Mouse (Mus musculus): ENCODE measurements around the gene Hoxa11.

Gene Hoxa11

DNA sequence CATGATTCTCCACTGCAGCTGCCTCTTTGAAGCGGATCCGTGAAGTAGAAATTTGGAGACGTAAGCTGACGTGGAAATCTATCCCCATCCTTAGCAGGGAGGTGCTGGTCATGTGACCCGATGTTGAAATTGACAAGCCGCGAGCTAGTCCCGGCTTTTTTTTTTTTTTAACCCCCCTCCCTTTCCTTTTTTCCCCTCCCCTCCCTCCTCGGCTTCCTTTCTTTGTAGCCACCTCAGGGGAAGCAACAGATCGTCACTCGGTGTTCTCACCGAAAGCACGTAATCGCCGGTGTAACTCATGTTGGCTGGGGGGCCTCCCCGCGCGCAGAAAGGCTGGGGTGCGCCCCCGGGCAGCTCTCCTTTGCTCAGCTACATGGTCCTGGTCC is at the start of gene Hoxa11:
Hoxa11 (minus strand) TSS at position 54 of the 386 bp plus-strand sequence.
- no peak for DNase-seq (ENCODE audit: low spot score in 2 of 2)

DNA sequence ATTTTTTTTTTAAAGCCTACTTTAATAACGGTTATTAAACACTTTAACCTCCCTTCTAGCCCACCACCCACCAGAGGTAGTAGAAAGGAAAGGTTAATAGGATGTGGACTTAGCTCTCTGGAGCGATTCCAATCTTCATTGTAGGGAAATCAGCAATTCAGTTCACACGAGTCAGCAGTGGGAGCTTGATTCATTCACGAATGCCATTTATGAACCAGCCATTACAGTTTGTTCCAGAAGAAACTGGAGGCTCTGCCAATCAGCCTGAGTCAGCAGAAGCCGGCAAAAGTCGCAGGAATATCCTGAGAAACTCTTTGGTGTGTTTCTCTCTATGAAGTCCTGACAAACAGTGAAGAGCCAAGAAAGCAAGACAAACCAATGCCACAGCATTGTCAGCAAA is 49.0 kb upstream of the Hoxa11 start:
- no peak for DNase-seq (ENCODE audit: low spot score in 2 of 2)

DNA sequence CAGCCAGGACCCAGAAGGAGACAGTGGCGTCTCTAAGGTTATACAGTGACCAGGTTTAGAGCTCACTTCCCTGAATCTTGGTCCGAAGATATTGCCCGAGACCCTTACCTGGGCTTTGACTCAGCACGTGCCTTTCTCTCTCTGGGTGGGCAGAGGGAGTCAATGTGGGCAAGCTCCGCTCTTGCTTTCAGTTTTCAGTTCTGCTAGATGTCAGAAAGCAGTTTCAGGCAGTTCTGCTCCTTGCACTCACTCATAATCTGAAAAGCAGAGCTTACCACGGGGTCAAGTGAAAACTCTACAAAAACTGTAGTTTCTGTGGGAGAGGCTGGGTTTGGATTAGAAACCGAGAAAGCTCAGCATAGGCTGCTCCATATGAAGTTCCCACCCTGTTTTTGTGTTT is 46.7 kb upstream of the Hoxa11 start:
- no peak for DNase-seq (ENCODE audit: low spot score in 2 of 2)

DNA sequence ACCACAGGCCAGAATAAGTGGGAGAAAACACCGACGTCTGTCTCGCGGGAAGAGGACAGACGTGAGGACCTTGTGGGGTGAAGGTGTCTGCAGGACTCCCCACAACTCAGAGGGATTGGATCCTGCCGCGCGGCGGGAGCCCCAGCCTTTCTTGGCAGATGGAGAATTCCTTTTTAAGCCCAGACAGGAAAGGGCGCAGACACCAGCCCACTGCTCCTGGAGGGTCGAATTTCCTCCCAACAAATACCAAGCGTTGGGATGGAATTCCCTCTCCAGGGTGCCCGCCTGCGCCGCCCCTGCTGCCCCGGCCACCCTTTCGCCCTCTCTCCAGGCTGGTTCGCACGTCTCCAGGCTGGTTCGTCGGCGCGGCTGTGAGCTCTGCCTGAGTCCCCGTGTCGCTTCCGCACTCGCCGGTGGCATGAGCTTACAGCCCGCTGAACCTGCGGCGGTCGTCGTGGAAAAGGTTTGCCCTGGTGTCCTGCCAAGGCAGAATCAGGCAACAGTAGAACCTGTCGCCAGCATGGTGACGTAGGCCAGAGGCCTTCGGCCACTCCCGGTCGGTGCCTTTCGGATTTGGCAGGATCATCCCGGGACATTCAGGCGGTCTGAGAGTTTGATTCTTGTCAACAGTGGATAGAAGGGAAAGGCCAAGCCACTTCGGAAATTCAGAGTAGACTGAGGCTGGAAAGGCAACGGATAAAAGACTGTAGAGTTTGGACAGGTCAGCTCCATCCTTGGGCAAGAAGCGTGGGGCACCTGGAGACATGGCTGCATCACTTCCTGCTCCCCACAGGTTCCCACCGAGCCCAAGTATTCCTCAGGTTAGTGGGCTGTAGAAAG is 45.6 kb upstream of the Hoxa11 start:
- DNase-seq (ENCODE audit: low spot score in 2 of 2), result no peak

DNA sequence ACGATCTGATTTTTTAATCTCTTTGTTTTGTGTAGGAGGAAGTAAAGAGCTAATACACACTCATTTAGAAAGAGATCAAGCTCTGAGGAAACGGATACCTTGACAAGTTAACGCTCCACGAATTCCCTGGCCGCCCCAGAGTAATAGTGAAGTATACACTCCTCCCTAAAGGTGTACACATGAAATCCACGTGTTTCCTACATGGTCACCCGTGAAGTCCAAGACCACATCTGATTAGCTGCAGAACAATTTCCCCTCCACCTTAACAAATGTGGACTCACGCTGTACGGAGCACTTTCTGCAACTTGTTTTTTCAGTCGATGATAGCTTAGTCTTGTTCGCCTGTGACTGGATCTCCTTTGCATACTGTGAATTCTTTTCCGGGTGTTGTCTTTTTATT is 44.6 kb upstream of the Hoxa11 start:
- DNase-seq (ENCODE audit: low spot score in 2 of 2), result no peak

DNA sequence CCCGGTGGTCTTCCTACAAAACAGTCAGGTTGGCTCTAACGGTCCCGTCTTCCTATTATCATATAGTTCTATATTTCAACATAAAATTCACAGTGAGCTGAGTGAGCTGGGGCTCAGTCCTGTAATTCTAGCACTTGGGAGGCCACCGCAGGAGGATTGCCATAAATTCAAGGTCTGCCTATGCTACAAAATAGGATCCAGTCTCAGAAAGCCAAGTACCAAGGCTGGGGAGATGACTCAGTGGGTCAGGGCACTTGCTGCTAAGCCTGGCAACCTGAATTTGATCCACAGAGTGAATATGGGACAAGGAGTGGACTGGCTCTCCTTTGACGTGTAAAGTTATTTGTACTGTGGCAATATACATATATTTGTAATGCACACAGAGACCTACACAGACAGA is 38.3 kb upstream of the Hoxa11 start:
- DNase-seq (ENCODE audit: low spot score in 2 of 2), result no peak

DNA sequence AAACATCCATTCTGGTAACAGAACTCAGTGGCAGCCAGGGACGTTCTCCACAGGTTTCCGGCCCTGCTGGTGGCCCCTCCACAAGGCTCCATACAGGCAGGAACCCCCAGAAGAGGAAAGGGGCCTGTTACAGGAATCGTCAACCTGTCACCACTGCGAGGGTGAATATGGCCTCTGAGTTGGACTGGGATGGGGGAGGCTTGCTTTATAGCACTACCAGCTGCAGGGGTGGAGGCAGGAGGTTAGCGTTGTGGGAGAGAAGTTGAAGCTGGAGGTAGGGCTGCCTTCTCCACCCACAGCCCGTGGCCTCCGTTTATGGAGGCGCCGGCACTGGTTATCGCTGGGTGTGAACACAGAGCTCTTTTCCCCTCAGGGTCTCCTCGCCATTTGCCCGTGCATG is 35.5 kb upstream of the Hoxa11 start:
- no peak for DNase-seq (ENCODE audit: low spot score in 2 of 2)

DNA sequence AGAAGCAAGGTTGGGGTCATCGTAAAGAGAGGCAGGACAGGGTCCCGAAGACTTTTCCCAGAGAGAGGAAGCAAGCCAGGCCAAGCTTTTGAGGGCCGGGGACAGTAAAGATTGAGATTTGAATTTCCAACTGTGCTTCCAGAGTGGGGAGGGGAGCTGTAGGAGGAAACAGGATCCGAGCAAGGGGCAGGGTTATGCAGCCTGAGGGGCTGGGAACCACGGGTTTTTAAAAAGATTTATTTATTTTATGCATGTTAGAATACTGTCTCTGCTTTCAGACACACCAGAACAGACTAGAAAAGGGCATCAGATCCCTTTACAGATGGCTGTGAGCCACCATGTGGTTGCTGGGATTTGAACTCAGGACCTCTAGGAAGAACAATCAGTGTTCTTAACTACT is 31.3 kb upstream of the Hoxa11 start:
- DNase-seq (ENCODE audit: low spot score in 2 of 2), result no peak

DNA sequence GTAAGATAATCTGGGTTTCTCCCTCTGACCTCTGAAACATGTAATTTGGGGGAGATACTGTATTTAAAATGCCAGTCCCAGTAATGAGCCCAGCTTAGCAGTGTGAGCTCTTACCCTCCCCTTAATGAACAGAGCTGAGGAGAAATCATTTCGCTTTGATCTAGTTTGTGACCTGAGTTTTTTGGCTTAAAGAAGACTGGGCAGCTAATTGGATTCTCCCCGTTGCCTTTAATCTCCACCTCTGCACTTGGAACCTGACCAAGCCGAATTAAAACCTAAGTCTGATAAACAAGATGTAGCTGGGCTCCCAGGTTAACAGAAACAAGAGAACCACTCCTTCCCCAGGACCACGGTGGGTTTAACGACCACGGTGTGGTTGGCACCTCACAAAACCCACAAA is 30.8 kb upstream of the Hoxa11 start:
- no peak for DNase-seq (ENCODE audit: low spot score in 2 of 2)

DNA sequence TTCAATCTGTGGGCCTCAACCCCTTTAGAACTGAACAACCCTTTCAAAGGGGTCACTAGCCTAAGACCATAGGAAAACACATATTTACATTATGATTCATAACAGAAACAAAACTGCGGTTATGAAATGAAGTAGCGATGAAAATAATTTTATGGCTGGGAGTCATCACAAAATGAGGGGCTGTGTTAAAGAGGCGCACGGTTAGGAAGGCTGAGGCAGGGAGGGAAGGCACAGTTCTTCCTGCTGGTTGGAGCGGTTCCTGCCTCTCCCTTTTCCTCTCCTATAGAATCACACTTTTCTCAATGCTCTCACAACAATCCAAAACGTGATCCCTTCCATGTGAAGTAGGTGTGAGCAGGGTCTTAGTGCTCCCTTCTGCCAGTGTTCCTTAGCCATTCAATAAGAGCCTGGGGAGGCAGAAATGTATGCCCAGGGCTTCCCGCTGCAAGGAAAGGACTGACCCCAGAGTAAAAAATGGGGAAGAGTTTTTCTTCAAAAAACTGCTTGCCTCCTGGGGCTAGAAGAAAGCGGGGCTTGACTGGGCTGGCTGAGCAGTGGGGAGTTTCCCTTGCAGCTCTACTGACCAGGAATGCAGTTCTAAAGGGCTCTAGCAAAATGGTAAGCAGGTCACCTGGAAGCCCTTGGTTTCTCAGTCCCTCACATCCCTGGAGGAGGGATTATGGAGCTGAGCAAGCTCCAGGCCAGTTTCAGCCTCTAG is 30.1 kb upstream of the Hoxa11 start:
- DNase-seq (ENCODE audit: low spot score in 2 of 2), result no peak

DNA sequence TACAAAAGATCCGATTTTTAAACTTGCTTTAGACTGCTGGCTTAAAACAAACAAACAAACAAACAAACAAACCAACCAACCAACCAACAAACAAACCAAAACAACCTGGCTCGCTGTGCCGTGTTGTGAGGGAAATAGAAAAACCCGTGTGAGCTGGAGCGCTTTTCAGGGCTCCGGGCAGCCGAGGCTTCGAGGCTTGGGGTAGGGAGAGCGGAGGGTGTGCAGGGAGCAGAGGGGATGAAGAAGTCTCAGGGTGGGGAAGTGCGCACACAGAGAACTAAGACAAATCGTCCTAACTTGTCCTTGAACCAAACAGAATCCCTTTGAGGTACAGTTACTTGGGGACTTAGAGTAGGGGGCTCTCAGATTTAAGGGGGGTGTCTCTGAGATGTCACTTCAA is 29.0 kb upstream of the Hoxa11 start:
- DNase-seq (ENCODE audit: low spot score in 2 of 2), result no peak

DNA sequence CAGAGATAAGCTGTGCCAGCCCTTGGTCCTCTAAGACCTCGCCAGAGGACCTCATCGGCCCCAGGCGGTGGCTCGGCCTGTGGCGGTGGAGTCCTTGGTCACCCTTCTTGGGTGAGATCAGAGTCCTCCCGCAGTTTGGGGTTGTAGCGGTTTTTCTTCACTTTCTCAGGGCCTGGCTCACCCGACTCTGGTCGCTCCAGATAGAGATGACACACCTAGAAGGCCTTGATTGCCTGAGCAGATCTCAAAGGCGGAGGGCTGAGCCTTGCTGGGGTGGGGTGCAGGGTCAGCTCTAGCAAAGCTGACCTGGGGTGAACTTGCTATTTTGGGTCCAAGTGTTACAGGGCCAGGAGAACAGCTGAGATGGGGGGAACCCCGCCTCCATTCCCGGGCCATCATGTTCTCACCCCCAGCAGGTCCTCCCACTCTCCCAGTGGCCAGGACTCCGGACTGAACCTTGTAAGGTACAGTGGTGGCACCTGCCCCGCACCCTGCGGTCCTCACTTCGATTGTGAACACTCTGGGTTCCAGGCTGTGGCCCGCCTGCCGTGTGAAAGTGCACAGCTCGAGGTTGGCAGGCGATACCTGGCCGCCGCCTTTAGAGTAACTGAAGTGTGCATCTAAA is 28.2 kb upstream of the Hoxa11 start:
- DNase-seq (ENCODE audit: low spot score in 2 of 2), result no peak

DNA sequence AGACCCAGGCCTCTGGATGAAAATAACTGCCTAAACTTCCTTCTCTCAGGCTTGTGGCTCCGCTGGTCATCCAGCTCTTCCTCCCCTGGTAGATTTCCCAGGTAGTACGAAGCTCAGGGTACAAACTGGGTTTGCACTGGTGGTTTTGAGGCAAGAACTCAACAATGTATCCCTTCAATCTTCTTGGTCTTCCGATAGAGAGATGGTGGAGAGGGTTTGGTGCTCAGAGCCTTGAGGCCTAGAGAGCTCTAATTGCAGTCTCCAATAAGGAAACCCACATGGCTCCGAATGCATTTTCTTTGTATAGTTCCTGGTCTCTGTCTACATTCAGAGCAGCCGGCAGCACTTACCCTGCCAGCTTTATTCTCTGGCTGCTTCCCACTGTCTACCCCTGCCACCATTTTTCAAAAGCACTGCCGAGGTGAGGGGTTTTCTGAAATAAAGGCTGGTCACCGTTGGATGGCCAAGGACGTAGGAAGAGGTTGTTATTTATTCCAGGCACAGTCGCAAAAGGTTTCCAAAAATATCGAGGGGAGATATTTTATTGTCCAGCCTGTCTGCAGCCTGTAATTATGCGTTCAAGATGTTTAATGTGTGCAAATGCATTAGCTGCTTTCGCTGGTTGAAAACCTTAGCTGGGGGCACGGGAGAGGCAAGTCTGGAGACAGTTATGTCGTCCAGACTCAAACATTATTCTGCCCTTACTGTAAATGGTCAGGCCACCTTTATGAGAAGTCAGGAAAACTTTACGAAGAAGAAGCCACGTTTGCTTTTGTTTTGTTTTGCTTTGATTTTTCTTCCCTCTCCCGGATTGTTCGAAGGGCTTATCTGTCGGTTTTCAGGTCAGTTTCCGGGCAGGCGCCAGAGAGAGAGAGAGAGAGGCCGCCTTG is 27.4 kb upstream of the Hoxa11 start:
- DNase-seq (ENCODE audit: low spot score in 2 of 2), result no peak

DNA sequence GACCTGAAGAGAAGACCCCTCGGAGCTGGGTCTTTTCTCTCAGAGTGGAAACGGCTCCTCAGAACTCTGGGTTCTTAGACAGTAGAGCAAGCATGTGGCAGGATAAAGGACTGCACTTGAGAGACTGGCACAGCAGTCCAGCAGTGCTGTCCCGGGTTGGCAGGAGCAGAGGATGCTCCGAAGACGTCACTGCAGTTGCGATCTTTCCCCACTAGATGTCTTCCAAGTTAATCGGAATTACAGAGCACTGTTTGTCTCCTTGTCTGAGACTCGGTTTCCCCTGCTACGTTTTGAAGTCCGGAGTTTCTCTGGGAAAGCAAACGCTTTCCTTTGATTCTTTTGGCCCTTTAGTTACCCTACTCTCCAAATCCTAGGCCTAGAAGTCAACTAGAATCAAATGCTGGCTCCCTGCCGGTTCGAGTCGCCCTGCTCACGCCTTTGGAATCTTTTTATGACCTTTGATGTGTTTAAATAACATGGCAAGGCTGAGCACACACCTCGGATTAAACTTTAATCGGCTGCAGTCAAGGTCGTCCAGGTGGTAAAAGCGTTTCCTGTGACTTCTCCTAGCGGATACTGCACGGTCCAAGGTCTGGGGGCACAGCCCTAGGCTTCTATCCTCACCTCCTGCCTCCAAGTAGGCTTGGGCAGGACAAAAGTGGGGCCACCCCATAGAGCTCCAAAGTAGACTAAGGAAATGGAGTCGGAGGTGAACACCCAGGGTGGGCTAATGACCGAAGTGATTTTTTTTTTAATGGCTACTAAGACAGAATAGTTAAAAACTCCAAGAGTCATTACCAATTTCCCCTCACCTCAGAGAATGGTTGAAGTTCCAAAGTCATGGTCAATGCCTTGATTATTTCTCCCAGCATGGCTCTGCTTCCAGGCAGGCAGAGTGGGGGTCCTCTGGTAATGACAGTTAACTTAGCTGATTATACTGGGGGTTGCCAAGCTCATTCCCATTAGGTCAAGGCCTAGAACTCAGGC is 25.2 kb upstream of the Hoxa11 start:
- peak in 1 of 2 experiments; percentile 63 for DNase-seq (ENCODE audit: low spot score in 2 of 2)

DNA sequence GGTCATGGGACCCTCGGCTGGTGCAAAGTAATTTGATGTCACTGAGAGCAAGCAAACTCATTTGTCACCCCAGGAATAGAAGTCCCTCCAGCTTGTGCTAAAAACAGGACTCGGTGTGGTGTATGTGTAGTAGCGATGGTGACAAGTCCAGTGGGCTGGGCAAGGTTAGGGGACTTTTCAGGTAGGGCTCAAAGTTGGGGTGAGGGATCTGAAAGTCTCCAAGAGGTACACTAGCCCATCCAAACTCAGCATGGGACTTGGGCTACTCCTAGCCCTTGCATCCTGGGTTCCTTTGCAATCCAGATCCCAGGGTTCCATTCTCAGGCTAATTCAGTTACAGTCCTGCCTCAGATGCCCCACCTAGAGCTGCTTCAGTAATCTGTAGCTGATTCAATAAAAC is 23.1 kb upstream of the Hoxa11 start:
- DNase-seq (ENCODE audit: low spot score in 2 of 2), result no peak

DNA sequence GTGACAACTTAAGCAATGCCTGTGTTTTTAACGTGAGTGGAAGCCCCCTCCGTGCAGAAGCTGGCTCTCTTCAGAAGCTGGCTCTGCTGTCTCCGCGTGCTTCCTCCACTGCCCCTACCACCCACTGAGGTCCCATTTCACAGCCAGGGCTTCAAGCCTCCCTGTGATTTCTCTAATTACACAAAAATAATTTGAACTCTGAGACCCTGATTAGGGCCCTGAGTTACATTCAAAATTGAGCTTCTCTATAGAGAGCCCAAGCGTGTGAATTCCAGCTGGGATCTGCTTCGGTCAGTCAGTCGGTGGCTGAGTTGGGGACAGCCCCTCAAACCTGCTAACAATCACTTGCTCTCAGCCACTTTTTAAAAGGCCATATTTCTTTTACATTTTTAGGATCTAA is 22.7 kb upstream of the Hoxa11 start:
- DNase-seq (ENCODE audit: low spot score in 2 of 2), result no peak

DNA sequence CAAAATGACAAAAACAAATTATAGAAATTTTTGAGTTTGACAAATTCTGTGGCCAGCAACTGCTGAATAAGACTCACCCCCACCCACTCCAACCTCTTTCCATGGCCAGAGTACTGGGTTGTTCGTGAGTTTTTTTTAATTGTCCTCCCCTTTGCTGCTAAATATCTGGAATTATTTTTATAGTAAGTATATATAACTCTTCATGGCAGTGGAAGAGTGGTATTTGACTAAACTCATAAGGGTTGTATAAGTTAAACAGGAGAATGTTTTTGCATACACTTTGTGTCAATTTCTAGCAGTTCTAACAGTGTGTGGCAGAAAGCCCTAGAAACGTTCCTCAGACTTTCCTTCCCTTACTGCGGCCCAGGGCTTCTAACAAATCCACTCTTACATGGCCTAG is 22.1 kb upstream of the Hoxa11 start:
- DNase-seq (ENCODE audit: low spot score in 2 of 2), result no peak

DNA sequence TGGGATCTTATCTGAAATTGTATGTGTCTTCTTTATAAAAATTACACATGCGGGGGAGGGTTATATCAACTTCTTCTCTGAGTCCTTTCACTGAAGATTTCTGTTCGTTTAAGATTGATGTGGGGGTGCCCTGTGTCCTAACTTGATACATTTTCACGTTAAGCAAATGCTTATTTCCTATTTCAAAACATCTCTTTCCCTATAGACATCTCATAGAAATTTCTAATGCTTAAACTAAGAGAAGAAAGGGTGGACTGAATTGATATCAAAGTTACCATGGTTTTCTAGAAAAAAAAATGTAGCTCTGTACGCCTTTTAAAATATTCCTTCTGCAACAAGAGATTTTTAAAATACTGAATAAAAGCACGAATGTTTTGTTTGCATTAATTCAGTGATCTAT is 21.6 kb upstream of the Hoxa11 start:
- DNase-seq (ENCODE audit: low spot score in 2 of 2), result no peak

DNA sequence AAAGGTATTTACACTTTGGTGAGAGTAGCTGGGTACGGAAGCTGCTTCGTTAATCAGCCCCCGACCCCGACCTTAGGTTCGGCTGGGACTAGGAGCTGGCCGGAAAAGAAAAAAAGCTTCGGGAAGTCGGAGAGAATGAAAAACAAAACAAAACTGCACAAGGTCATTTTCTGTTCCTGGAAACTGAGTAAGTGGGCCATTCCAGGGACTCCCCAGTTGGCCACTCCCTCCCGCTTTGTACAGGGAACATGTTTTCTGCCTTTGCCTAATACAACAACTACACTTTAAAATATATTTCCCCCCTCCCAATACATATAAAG is 21.0 kb upstream of the Hoxa11 start:
- no peak for DNase-seq (ENCODE audit: low spot score in 2 of 2)

DNA sequence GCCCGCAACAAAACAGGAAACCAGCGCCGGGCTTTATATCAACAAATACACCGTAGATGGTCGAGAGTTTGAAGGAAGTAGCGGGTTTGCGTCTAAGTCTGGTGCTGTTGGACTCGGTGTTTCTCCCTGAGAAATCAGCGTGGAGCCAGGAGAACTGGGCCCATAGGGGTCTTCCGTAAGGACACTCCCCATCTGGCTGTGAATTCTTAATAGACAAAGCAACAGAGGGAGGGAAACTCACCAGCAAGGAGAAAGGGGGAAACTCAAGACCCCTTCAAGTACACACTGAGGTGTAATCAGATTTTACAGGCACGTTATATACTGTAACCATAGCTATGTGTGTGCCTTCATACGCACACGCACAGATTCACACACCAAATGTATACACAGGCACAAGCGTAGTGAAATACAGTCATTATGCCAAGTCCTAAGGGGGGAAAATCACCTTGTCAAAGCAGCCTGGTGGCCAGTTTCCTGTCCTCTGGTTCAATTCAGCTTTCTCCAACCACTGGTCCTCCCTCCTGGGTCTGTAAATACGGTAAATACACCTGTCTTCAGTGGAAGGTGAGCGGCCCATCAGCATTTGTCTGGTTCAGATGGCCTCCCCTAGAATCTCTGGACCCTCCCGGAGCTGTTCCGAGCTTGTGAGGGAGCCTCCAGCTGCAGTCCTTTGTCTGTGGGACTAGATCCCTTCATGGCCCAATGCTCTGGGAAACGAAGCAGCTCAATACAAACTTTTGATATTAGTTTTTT is 20.5 kb upstream of the Hoxa11 start:
- DNase-seq (ENCODE audit: low spot score in 2 of 2), result no peak
